Mouse (Mus musculus) adrenal gland, postnatal 25 days (tissue): Measurements from ENCODE around the gene Abtb2. TPM values are rescaled to one million over a fixed set of nuclear protein-coding genes. Genes with fewer than 3 reads are reported as not detected.

Source experiments
- DNase-seq: peaks from one replicate; pipeline ENCODE4 v3.0.0; 2021; ENCODE audit warnings: mixed read lengths
- total RNA-seq: library from RNA; stranded (reverse); gene quantifications from 2 replicates; pipeline ENCODE4 v1.2.3, GENCODE M21; 2021

Abtb2 gene
- total RNA-seq, 1 experiment from 2014 or later: 38.4 TPM

DNA sequence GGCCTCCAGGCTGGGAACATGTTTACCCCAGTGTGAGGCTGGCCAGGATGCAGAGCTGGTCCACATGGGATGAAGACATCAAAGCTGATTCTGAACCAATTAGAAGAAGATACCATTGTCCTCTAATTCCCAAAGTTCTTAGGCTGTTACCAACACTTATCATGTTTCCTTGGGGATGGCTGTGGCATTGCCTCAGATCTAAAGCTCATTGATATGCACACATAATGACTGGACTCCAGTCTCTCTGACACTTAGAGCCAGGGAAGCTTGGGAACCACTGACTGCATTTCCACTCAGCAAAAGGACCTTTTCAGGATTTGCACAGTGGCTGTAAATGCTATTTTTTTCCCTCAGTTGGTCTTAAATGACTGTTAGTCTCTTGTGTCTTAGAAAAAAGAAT lies 52.3 kb downstream of the Abtb2 start:
- no peak for DNase-seq

DNA sequence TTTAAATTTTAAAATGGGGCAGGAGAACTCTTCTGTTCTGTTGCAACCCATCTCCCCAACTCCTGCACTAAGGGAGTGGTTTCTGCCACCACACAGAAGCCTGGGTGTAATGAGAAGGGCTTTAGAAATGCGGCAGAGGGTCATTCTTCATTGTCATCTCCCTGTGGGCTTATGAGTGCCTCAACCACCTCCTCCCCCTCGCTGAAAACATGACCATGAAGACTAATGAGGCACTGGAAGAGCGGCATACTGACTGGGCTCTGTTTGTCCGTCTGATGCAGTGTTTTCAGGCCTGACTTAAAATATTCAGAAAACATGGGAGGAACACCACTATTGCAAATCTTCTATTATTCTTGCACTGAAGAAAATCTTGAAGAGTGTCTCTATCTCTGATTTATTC lies 56.8 kb downstream of the Abtb2 start:
- no peak for DNase-seq

DNA sequence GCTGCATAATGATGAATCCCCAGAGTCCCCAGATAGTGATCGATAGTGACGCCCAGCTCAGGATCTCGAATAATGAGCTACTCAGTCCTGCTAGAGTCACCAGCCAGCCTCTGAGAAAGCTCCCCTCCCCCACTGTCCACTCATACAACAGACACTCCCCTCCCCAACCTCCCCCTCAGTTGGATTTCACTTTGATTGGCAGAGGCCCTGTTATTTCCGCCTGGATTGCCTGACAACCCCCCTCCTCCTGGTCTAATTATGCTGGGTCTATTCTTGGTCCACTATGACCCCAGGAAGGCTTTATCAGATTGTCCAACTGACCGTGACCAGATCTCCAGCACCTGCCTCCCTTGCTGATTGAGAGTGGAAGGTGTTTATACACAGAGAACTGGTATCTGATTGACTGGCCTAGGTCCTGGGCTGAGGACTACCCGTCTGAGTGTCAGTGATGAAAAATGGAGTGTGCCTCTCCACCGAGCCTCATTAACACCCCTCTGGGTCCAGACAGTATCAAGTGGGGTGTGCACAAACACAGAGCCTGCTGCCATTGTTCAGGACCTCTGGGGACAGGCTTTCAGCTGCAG lies 59.3 kb downstream of the Abtb2 start:
- DNase-seq: no peak

DNA sequence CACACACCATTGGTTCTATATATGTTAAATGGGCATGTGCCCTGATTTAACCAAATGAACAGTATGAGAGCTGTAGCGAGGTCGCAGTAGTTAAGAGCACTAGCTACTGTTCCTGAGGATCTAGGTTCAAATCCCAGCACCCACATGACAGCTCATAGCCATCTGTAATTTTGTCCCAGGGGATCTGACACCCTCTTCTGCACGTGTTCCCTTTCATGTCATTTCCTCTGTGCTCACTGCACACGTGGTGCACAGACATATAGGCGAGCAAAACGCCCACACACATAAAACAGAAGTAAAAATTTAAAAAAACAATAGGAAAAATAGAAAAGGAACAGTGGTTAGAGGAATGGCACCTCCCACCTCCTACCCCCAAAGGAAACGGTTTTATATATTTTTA lies 61.0 kb downstream of the Abtb2 start:
- no peak for DNase-seq

DNA sequence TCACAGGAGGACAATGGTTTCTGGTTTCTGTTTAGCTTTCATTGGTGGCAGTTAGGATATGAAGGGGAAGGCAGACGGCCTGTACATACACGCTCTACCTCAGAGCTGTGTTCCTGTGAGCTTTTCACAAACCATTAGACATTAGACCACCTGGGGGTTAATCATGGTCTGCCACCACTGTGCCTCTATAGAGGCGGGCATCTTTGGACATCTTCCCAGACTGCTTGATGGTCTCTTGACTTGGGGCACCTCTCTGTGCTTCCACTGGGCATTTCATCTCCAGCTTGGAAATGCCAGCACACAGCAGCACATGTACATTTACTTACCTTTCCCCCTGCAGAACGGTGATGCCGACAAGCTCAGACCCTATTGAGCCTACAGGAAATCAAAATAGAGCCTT lies 63.8 kb downstream of the Abtb2 start:
- no peak for DNase-seq

DNA sequence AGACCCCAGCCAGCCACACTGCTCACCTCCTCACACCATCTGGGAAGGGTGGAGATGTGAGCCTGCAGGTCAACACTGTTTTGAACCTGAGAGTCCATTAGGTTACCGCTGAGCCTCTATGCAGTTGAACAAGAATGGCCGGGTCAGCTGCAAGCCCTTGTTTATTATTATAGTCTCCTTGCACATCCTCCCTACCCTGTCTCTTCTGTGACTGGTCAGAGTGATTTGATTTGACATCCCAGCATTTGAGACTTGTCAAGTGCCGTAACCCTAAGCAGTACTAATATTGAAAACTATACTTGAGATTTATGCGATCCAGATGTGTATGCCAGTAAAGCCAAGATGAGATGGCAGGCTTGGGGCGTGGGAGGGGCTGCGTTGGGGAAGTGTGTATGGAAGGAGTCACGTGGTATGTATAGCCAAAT lies 65.2 kb downstream of the Abtb2 start:
- DNase-seq: no peak

DNA sequence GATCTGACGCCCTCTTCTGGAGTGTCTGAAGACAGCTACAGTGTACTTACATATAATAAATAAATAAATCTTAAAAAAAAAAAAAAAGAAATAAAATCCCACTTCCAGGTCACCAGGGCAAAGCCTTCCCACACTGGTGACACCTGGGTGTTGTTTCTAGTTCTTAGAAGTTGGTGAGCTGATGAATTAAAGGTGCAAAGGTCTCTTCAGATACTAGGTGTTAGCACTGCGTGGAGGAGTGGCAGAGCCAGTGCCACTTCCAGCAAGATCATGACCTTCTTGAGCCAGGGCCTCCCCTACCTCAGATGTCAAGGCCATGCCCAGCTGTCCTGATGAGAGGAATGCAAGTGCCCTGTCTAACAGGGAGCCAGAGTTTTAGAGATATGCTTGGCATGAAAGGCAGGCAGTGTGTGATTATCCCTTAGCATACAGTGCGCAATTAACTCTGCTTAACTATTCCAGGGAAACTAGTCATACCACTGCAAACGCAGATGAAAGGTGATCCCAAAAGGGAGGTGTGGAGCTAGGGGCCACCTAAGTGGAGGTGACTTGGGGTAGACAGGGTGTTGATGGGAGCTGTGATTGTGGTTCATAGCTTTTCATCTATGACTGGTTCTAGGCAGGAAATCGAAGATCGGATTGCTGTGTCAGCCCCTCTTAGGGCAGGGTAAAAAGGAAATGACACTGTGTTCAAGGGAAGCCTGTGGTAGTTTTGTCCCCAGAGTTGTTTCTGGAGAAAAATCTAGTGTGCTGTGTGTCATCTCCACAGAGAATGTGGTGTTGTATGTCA lies 66.2 kb downstream of the Abtb2 start:
- no peak for DNase-seq

DNA sequence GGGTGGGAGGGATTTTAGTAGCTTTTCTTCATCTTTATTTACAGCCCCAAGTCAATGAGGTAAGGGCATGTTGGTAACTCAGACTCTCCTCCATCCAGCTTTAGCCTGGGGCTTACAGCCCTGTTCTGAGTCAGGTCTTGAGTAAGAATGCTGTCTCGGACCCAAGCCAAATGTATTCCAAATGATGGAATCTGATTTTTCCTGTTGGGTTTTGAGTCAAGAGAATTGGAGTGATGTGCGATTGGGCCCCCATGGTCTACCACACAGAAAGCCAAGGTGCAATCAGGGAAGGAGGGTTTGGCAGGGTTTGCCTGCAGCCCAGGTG lies 66.8 kb downstream of the Abtb2 start:
- DNase-seq: no peak

DNA sequence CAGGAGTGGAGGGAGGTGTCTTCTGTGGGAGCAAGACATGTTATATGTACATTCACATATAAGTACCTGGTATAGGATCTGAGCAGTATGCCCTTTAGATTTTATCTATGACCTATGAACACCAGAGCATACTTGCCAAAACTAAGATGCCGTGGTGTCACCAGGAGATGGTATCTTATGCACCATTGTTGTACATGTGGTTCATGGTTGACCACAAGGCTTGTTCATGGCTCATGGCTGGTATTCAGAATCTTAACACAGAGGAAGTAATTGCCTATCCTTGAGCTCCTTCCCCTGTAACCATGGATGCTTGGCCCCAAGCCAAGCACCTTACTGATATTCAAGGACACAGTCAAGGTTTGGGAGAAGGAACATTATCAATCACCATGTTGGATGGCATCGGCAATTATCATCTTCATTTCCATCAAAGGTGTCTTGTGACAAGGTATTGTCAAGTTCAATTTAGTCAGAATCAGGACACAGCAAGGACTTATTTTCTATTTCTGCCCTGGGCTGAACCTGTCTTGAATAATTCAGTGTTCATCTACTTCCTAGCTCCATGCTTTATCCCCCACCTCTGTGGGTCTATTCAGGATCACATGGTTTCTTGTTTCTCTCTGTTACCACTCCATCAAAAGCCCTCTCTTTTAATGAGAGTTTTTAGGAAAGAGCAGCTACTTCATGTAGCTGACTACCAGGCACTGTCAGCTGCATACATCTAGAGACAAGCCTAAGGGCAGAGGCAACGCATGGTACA lies 69.8 kb downstream of the Abtb2 start:
- DNase-seq: no peak

DNA sequence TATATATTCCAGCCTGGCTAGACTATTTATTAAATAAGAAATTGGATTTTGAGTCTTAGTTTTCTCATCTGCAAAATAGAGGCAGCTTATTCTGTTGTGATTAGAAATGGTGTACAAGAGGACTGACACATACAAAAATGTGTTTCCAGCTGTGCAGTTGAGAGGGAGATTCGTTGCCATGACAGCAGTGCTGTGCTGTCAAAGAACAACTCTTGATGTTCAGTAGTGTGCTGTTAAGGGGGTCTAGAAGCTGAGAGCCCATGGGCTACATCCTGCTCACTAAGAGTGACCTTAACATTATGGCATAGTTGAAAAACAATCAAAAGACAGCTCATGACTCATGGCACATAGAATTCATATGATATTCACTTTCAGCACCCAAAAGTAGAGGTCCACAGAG lies 71.3 kb downstream of the Abtb2 start:
- no peak for DNase-seq

DNA sequence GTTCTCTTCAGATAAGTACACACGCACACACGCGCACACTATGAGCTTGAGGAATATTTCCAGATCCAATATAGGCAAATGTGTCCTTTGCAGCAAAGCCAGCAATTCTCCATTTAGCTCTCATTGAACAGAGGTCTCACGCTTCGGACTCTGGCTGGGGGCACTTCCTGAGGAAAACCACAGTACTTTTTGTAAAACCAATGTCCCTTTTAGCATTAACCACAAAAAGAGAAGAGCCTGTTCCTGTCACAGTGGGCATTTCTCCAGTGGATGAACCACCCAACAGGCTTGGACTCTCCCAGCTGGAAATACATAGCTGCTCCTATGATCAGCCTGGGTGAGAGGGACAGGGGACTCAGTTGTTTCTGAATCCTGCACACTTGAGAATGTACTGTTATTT lies 71.8 kb downstream of the Abtb2 start:
- no peak for DNase-seq

DNA sequence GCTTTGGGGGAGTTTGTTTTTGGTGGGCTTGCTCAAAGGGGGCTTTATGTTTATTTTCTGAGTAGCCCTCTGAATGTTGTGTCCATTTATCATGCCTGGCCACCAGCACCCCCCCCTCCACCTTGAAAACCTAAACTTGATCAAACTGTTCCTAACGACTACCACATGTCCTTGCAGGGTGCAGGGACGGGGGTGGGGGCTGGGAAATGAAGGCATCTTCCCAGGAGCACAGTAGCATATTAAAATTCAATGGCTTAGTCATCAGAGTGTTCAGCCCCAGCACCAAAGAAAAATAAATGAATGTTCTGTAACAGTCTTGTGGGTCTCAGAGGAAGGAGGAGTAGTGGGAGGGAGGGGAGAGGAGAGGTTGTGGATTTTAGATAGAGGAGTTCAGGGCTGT lies 73.6 kb downstream of the Abtb2 start:
- no peak for DNase-seq

DNA sequence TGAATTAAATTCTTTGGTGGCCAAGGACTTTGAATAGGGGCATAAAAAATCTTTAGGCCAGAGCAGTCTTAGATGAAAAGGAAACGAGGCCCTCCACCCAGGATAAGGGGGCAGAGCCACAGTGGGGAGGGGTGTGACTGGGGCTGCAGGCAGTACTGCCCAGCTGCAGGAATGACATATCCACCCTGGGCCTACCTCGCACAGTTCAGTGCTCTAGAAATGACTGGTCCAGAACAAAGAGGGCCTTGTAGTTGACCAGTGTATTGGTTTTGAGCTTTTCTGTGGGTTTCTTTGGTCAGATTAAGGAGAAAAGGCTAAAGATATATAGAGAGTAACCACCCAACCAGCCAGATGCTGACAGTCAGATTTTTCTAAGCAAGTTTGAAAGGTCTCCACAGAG lies 74.8 kb downstream of the Abtb2 start:
- DNase-seq: no peak

DNA sequence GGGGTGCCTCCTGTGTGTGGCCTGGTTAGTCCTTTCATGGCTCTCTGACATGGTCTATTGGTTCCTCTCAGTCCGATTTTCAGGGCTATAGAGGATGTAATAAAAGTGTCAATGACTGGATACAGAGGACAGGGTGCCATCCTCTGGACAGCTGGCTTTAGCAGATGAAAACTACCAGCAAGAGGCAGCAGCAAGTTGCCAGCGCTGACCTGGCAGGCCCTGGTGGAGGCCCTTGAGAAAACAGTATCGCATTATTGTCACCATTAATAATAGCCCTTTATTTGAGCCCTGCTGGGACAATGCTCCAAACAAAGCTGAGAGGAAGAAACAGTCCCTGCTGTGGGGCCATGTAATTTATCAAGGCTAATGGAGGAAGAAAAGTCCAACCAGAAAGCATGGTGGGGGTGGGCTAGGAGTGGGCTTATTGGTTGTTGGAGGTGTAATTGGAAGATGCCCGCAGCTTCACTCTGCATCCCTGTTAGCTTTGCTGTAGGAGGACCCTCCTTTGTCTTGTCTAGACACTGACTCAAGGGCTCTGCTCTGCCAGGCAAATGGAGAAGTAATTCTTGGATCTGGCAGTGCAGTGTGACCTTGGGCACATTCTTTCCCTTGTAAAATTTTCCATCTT lies 77.6 kb downstream of the Abtb2 start:
- DNase-seq: no peak

DNA sequence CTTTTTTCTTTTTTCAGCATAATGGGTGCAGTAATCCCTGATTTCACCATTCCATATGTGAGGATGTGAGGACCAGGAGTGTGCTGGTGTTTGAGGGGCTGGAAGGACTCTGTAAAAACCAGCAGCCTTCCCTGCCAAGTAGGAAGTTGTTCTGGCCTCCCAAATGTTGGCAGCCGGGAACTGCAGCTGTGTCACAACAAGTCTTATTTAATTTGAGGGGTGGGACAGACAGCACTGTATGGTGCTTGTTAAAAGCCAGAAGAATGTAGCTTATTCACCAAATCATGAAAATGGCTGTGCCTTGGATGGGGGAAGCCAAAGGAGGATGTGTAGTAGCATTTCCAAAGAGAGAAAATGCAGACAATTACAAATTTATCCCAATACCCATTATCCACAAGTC lies 78.3 kb downstream of the Abtb2 start:
- no peak for DNase-seq

DNA sequence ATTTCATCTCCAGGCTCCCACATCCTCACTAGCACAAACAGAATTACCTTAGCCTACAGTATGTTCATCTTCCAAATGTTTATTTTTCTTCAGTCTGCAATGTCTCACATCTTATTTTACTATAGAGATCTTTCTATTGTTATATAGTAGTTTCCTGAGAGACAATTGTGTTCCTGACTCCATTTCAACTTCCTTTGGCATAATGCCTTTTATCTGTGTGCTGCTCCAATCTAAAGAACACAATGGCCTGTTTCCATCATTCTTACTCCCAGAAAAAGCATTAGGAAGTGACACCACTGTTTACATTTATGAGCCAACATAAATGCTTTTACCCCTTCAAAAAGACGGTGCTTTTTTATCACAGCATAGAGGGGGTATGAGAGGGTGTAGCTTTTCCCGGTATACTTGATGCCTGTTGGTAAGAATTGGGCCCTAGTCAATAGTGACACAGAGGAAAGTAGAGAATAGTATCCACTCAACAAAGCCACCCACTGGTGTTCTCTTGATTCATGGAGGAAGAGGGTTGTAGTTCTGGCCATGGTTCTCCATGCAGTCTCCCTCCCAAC lies 84.3 kb downstream of the Abtb2 start:
- no peak for DNase-seq

DNA sequence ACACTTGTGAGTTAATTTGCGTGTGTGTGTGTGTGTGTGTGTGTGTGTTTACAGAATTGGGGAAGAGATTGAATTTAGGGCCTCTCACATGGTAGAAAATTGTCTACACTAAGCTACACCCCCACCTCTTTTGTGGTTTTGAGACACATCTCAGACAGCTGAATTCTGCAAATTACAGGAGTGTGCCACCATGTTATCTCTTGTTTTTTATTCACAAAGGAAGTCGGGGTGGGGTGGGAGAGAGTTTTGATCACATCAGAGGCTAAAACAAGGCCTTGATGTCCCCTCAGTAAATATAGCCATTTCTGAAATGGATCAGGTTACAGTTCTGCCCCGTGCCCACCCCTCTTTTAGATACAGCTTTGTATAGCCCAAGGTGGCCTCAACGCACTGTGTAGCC lies 86.0 kb downstream of the Abtb2 start:
- no peak for DNase-seq

DNA sequence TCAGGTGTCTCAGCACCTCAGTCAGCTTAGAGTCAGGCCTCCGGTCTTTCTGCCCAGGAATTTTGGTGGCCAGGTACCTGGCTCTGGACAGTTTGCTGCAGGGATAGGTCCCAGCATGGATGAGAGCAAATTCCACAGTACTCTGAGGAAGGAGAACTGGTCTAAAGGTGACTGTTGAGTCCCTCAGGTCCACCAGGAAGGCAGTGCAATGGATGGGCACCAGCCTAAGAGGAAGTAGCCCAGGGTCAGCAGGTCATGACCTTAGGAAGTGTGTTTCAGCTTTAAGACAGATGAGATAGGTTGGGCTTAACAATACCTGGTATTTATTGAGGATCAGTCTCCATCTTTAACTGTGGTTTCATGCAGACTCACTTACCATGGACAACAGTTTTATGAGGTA lies 88.9 kb downstream of the Abtb2 start:
- no peak for DNase-seq

DNA sequence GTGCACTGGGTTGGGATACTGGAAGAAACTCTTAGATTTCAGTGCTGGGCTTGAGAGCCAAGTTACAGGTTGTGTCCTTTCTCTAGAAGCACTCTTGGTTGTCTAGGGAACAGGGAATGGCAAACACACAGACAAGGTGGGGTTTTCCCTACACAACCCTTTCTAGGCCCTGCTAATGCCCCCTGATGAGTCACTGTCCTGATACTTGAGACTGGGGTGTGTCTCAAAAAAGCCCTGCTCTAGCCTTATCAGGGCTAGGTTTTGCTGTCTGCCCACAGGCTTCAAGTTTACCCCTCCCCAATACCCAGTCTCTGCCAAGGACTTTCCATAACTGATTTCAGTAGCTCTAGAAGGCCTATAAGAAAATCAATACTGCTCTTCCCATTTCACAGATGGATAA lies 89.9 kb downstream of the Abtb2 start:
- DNase-seq: no peak

DNA sequence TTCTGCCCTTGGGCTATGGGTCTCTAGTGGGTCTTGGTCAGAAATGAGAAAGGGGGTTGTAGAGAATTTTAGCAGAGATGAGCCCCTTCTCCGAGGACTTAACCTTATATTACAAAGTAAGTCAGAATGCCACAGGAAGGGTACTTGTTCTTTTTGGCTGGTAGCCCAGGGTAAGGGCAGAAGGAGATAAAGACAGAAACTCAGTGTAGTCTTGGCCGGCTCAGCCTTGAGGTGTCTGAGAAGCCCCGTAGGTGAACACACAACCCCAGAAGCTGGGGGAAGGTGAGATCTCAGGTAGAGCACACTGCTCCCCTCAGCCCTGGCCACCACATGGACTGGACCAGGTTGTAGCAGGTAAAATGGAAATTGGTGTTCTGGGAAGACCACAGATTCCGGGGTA lies 93.1 kb downstream of the Abtb2 start:
- DNase-seq: no peak

DNA sequence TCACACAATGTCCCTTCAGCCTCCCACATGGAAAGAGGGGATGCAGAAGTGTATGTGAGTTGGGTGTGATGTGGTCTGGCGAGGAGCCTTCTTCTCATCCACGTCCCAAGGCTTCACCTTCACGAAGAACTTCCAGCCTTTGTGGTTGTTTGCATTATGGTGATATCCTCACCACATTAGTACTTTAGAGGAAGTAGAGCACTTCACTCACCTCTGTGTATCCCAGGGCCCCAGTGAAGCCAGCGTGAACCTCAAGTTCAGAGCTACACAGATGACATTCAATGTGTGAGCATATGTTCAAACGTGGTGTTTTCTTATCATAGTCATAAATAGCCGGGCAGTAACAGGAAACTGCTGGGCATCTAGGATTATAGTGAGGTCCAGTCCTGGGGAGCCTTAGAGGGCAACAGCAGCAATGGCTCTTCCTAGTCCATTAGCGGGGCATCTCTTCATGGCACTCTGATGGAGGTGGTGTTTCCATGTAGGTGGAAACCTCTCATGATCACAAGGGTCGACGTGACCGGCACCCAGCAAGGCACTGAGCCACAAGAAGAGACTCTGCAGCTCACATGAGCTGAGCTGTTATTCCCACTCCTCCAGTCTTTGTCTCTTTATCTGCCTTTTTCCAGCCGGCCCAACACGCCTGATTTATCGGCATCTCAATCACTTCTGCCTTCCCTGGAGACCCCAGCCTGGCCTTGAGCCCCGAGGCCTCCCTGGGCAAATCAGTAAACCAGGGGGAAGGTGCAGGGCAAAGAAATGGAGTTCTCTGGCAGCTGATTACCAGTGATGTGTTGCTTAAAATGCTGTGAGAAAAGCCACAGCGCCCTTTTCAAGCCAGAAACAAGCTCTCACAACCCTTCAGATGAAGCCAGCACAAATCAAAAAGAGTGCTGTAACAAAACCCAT lies 93.8 kb downstream of the Abtb2 start:
- DNase-seq: no peak

DNA sequence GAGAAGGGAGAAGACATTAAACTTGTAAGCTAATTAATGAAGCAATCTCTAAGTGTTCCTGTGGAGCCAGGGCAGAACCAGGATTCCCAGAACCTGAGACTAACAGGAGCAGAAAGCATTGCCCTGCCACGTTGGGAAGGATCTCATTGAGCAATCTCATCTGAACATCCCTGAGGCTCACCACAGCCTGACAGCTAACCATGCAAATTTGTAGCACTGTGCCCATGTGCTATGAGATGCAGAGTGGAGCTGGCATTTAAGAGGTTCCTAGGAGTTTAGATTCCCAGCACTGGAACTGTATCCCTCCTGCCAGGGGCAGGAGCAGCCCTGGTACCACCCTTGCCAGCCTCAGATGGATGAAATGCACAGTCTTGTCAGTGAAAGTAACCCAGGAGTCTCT lies 95.6 kb downstream of the Abtb2 start:
- DNase-seq: no peak
